Mouse (Mus musculus) liver, embryonic 14 days (tissue): ENCODE results near the gene Gm47969. TPM values are rescaled to one million over a fixed set of nuclear protein-coding genes. Genes with fewer than 3 reads are reported as not detected.

Experiments used
- polyA plus RNA-seq: library from polyadenylated mRNA; depleted of rRNA; stranded (reverse); fragments of >200 nt; gene quantifications from 2 replicates; pipeline ENCODE4 v1.2.3, GENCODE M21; 2012; rRNA removed

The Gm47969 gene
- polyA plus RNA-seq = not detected in 2 replicates

GRCm38 (mm10) chr1:83044882-83045427 lies at the start of gene Gm47969:
Gene Gm47969 (plus strand): TSS chr1:83044932.

GRCm38 (mm10) chr1:83000306-83000705 lies 44.4 kb upstream of the Gm47969 start, which contains the start of gene Gm47959:
Gene Gm47959 (plus strand): TSS chr1:83000548.

GRCm38 (mm10) chr1:83038109-83038672 lies 6.5 kb upstream of the Gm47969 start, which contains the start of gene Slc19a3:
Gene Slc19a3 (minus strand): TSS chr1:83038448.

GRCm38 (mm10) chr1:83042380-83042779 lies 2.4 kb upstream of the Gm47969 start, which contains the start of gene Krtap28-10:
Gene Krtap28-10 (minus strand): TSS chr1:83042480.

GRCm38 (mm10) chr1:83059278-83059677 lies 14.5 kb downstream of the Gm47969 start, which contains the start of gene A030005K14Rik:
Gene A030005K14Rik (minus strand): TSS chr1:83059378.

GRCm38 (mm10) chr1:83060643-83061042 lies 15.9 kb downstream of the Gm47969 start, which contains the start of gene Krtap28-13:
Gene Krtap28-13 (plus strand): TSS chr1:83060930.

Other genes starting within 250 kb of the Gm47969 start
- 37.8 and 46.2 TPM in 2 replicates for gene Agfg1, start 205.4 kb upstream of the Gm47969 start, polyA plus RNA-seq
- gene A030005L19Rik, start 131.6 kb upstream of the Gm47969 start, polyA plus RNA-seq = 1.8 and 2.1 TPM in 2 replicates
- gene A030014E15Rik, start 120.0 kb upstream of the Gm47969 start, polyA plus RNA-seq = 0.09 TPM in 2 replicates
- not detected in 2 replicates for gene Gm6217, start 113.5 kb upstream of the Gm47969 start, polyA plus RNA-seq
- gene A030003K21Rik, start 101.5 kb upstream of the Gm47969 start, polyA plus RNA-seq = not detected in 2 replicates
- not detected in 2 replicates for gene Gm7544, start 88.9 kb upstream of the Gm47969 start, polyA plus RNA-seq
- gene Gm47955, start 84.6 kb upstream of the Gm47969 start, polyA plus RNA-seq = not detected in 2 replicates
- gene Gm47959, start 44.4 kb upstream of the Gm47969 start, polyA plus RNA-seq = not detected in 2 replicates
- gene Slc19a3, start 6.5 kb upstream of the Gm47969 start, polyA plus RNA-seq = 0.03 and 0.06 TPM in 2 replicates
- not detected in 2 replicates for gene Krtap28-10, start 2.5 kb upstream of the Gm47969 start, polyA plus RNA-seq
- gene A030005K14Rik, start 14.4 kb downstream of the Gm47969 start, polyA plus RNA-seq = not detected in 2 replicates
- gene Krtap28-13, start 16.0 kb downstream of the Gm47969 start, polyA plus RNA-seq = not detected in 2 replicates
- gene Ccl20, start 71.8 kb downstream of the Gm47969 start, polyA plus RNA-seq = 0.05 and 0.09 TPM in 2 replicates
- 0.01 TPM in 1 of 2 replicates, not detected in the other for gene Daw1, start 114.8 kb downstream of the Gm47969 start, polyA plus RNA-seq